Mouse (Mus musculus) urinary bladder, adult 18-20 months (tissue): ENCODE measurements at regions not wholly inside any gene's neighbourhood (a gene's known extent, or its start where the extent isn't known, plus 50 kb on each side); places are given as distances from the start of the nearest gene placed in this dataset.

Source experiments
- DNase-seq, 2 experiments: peaks; one replicate each; pipeline ENCODE4 v3.0.0; 2022; ENCODE audit warnings: low spot score in 2 of 2, mixed read lengths in 2 of 2

DNA sequence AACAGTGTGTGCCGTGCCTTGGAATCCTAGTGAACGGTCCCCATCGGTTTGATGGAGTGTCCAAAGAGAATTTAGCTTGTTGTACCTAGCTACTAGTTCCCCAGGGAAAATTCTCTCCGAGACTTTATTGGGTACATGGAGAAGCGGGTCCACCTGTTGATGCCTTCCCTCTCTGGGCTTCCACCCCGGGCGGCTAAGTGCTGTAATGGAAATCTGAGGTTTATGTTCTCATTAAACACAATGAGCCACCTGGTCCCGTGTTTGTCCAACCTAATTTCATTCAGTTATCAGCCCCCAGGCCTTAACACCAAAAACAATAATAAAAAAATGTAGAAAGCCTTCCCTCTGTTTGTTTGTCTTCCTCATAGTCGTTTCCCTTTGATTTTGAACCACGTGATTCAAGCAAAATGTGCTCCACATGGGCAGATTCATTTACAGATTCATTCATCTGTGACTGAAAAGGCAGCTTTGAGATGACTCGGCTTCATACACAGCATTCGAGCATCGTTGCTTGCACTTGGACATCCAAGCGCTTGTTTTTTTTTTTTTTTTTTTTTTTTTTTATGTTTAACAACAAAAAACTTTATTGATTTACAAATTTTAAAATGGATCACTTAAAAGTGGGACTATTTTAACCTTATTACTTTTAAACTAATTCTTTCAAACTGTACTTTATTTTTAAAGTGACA lies 84.5 kb upstream of the Smim23 start:
- no peak for DNase-seq

GRCm38 (mm10) chr11:32907520-32908233 lies 83.3 kb upstream of the Smim23 start:
- DNase-seq, result no peak

GRCm38 (mm10) chr11:32903970-32904369 lies 79.6 kb upstream of the Smim23 start:
- no peak for DNase-seq

DNA sequence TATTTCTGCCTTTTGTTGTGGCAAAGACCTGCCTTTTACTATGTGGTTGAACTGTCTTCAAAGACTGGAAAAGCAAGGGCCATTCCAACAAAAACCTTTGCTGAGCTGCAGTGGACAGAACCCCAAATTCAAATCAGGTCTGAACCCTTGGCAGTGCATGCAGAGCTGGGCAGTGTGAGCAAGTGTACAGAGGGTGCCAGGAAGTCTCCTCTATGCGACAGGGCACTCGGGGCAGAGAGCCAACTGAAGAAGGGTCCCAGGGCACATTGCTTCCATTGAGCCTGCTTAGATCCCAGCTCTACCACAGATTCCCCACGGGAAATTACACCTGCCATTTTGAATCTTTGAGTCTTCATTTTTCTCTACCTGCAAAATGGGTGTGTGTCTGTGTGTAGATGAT lies 79.0 kb upstream of the Smim23 start:
- DNase-seq, result no peak

DNA sequence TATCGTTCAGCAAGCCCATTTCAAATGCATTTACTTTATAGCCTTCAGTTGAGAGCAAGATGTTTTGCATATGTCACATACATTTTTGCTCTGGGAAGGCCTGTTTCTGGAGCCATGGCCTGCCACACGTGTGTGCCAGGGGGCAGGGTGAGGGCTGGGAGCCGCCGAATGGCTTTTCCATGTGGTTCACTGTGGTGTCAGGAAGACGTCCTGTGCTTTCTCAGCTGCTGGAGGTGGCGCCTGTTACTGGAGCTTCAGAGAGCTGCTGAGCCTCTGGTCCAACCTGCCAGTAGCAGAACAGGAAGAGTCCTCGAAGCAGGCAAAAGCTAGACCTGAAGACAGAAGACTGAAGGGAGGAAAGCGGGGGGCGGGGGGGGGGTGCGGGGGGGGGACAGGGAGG lies 78.5 kb upstream of the Smim23 start:
- DNase-seq, result no peak

DNA sequence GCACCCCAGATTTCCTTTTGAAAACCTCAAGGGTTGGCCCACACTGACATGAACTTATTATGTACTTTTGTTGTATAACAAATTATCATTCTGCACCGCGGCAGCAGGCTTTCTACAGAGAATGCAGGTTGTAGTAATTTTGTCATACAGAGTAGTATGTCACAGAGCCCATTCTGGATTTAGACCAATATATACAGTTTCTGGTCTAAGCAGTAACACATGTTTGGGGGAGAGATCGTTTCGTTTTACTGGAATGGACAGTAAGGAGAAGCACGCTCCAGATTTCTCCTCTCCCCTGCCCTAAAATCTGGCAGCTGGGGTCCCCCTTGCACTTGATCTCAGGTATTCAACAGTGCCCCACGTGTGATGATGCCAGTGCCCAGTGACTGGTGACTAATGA lies 76.0 kb upstream of the Smim23 start:
- DNase-seq, result no peak

DNA sequence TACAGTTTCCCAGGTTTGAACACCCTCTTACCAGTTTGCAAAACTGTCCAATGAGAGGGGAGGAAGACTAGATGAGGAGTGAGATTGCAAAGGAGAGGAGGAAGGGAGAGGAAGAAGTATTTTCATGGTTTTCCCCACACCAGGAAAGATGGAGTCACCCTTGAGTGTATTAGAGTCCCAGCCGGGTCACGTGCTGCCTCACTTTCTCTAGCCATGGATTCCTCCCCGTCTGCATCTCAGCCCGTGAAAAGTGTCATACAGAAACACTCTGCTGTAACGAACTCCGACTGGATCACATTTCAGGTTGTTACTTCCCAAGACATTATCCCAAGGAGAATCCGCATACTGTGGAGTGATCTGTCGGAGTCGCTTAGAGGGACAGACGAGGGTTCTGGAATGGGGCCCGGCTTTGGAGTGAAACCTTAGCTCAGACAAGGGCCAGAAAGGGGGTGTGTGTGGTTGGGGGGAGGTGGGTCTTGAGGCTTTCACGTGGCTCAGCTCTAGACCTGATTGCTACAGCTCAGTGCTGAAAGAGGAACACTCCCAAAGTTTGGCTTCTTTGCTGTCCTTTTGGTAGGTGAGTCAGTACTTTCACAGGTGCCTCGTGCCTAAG lies 75.3 kb upstream of the Smim23 start:
- no peak for DNase-seq

DNA sequence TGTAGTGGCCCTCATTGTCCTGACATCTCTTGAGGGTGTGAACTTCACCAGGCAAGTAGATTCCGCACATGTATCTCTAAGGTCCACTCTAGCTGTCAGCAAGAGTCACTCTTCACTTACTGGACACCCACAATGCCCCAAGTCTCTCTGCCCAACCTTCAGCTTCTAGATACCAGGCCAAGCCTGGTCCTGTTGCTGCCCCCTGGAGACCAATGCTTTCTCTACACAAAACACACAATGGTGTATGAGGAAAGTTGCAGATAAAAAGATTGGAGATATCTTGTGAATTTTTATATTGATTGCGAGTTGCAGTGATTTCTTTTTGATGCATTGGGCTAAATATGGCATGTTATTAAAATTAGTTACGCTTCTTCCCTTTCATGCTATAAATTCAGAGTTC lies 71.0 kb upstream of the Smim23 start:
- DNase-seq, result no peak

GRCm38 (mm10) chr11:32893146-32893903 lies 68.9 kb upstream of the Smim23 start:
- no peak for DNase-seq

DNA sequence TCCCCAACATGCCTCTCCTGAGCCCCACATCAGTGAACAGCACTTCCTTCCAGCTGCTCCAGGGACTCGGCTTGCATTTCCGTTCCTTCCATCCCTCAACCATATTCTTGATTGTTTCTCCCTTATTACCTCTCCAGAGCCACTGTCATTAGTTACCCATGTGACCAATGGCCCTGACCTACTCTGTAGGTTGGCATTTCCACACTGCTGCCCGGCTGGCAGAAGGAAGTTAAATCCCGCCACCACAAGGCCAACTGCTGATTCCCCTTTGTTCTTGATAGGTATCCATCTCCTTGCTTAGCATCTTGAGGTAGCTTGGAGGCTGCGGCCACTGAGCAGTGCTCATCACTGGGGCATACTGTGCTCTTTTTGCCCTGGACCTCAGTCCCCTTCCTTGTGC lies 68.1 kb upstream of the Smim23 start:
- no peak for DNase-seq

DNA sequence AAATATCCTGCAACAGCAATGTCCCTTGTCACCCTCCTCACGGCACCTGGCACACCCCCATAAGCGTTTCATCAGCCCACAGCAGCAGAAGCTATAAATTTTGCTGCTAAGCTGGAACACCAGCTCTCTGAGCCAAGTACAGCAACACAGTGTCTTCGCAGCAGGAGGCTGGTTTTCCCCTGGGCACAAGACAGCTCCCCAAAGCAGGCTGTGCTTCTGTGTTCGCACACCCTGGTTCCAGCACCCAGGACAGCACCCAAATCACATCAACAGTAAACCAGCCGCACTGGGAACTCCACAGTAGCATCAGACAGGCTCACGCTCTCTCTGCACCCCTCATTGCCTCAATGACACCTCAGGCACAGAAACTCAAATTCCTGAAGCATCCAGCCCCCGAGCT lies 64.8 kb upstream of the Smim23 start:
- no peak for DNase-seq

- DNase-seq, result no peak
Observed at GRCm38 (mm10) chr11:32884744-32885143, 60.3 kb upstream of the Smim23 start.

DNA sequence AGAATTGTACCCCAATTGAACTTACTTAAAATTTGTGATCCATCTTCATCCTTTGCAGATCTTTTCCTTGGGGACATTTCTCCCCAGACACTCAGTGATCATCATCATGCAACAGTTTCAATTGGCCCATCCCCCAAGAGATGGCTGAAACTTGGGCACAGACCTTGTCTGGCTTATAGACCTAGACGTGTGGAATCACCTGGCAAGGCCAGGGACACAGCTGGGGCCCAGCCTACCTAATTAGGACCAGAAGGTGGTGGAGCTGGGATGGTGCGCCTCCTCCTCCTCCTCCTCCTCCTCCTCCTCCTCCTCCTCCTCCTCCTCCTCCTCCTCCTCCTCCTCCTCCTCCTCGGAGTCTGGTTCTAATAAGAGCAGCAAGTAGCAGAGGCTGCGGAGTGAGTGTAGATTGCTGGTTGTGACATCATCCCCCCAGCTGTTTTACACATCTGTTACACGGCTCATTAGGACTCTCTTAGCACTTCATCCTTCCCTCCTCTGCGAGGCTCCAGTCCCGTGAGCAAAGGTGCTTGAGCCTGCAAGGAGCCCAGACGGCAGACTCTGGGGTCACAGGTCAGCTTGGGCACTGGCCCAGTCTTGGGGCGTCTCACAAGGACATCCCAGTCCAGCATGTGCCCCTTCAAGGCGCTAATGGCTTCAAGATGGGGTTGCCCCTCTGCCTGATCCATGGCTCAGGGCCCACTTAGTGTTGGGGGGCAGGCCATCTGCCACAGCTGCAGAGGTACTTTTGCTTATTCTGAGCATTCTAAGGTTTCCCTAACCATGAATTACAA lies 58.9 kb upstream of the Smim23 start:
- DNase-seq, result no peak

DNA sequence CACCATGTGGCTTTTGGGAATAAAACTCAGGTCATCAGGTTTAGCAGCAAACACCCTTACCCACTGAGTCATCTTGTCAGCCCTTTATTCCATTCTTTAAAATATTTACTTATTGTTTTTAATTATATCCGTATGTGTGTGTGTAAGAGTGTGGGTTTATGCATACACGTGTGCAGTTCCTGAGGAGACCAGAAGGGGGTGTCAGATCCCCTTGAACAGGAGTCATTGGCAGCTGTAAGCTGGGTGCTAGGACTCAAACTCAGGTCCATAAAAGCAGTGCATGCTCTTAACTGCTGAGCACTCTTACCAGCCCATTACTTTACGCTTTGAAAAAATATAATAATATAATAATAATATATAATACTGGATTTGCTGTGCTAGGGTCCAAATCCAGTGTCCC lies 54.6 kb upstream of the Smim23 start:
- no peak for DNase-seq
